Mouse (Mus musculus): ENCODE data around the gene Ndufb10.

GRCm38 (mm10) chr17:24730787-24731186, 6.5 kb upstream of the Ndufb10 start:
- no peak for TF ChIP-seq GATA1 (IDR thresholded peaks at IDR 0.05; ENCODE audit: borderline replicate concordance, low read length)
- TF ChIP-seq FLI1 (IDR thresholded peaks at IDR 0.05; ENCODE audit: low read length): no peak
